Mouse (Mus musculus): ENCODE measurements around the gene Btbd7.

Btbd7 gene

DNA sequence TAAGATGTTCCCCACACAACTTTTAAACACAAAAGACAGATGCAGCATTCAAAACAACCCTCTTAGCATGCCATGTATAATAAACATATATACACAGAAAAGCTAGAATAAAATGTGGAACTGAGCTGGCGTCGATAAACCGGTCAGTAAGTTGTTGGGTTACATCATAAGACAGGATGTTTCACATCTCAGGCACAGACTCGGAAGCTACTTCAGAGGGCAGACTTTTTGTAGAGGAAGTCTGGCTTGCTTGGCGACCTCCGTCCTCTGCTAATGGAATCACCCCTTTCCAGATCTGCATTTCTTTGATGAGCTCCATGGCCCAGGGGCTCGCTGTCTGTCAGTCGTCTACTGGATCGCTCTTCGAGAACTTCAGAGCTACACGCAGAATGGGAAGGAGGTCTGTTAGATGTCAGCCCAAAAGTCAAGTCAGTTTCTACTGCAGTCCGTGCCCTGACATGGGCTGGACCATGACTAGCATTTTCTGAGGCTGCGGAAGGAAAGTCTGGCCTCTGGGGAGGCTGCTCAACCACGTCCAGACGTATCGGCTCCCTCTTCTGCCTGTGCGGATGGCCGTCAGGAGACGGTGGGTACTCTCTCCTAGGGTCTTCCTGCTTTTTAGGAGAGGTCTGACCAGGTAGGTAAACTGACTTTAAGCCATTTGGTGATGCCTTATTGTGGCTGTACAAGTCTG, 93.2 kb downstream of the Btbd7 start:
- intact Hi-C loops (cut with DNase I), result no loop called here

DNA sequence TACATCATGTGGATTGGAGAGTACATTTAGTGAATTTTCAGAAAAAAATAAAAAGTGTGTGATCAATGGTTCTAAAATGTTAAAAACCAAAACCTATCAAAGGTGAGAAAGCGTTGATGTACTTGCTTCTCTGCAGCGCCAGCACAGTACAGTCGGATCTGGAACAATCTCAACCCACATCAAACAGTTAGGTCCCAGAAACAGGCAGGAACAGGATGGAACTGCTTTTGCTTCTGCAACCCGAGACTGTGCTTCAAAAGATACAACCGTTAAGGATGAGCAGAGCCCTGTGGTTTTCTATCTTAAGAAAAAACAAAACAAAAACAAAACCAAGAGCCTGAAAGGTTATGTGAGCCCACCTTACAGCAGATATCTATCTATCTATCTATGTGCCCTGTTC, 95.4 kb downstream of the Btbd7 start:
- intact Hi-C loops (cut with DNase I), result no loop called here

DNA sequence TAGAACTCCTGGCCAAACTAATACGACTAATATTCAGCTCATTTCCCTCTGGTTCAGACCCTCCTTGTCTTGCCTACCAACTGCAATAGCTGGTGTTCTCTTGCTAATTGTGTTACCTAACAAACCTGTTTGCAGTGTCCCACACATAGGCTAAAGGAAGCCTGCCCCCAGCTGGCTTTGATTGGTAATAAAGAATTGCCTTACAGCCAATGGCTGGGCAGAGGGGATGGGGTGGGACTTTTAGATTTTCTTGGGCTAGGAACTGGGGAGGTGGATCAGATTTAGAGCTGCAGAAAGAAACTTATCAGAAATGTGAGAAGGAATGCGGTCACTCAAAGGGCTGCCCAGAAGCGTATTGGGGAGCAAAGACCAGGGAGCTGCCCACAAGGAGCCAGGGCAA, 98.8 kb downstream of the Btbd7 start:
- intact Hi-C loops (cut with DNase I), result no loop called here

- intact Hi-C loops (cut with DNase I), result no loop called here
Measured at GRCm38 (mm10) chr12:102778151-102778550, 100.1 kb downstream of the Btbd7 start.

DNA sequence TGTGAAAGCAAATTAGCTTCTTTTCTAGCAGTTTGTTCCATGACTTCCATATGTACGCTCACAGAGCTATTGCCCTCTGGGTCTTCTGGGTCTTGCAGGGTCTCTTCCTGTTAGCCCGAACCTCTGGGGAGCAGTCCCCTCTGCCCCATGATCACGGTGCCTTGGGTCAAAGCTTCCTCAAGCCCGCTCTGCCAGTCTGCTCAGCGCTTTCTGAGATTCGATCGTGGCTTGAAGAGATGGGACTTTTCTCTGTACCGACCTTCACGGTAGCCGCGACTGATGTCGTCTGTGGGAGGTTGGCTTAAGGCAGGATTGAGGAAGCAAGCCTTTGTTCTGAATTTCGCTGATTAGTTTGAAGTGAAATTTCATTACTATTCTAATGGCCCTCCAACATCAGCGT, 102.2 kb downstream of the Btbd7 start:
- intact Hi-C loops (cut with DNase I), result no loop called here

GRCm38 (mm10) chr12:102772676-102773075, 105.6 kb downstream of the Btbd7 start:
- intact Hi-C loops (cut with DNase I), result no loop called here

DNA sequence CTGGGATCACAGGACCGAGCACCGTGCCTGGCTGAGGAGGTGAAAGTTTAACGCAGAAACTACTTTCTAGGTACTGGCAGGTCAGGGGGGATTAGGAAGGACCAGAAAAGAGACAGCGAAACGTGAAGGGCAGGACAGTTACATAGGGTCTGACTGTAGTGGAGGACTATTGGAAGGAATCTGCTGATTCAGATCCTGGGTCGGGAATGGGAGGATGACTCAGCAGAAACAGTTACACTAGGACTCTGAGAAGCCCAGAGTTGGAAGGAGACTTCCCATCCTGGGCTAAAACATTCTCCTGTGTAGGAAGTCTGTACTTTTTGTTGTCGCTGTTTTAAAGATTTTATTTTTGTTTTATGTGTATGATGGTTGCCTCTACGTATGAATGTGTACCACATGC, 106.7 kb downstream of the Btbd7 start:
- intact Hi-C loops (cut with DNase I), result no loop called here

GRCm38 (mm10) chr12:102769000-102769399, 109.3 kb downstream of the Btbd7 start:
- intact Hi-C loops (cut with DNase I), result no loop called here

DNA sequence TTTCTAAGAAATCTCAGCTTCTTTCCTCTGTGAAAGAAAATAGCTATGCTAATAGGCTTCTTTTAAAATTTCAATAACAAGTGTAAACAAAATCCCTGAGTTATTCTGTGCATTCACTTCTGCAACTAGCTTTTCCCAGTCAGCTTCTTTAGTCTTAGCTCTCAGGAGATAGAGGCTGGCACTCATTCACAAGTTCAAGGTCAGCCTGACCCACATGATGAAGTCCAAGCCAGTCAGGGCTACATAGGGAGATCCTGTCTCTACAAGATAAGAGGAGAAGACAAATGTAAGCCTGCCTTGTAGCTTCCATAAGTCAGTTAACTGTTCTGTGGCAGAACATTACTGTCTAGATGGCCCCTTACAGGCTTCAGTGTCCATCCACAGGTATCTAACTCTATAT, 114.6 kb downstream of the Btbd7 start:
- intact Hi-C loops (cut with DNase I), result no loop called here

- intact Hi-C loops (cut with DNase I), result no loop called here
Measured at GRCm38 (mm10) chr12:102761668-102762067, 116.6 kb downstream of the Btbd7 start.

DNA sequence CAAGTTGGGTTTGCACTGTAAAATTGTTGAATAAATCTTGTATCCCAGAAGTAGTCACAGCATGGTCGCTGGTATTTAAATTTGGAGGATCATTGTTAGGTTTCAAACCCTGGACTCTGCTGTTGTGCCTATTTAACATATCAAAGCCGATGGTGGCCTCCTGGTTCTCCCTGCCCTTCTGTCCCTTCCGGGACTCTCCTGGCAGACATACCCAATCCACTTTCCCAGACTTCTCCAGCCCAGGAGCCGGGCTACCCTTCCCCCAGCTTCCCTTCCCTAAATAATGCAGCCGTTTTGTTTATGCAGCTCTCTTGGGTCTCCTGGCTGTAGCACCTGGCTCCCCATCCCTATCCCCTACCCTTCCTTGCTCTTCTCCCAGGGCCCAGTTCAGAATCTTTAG, 119.3 kb downstream of the Btbd7 start:
- intact Hi-C loops (cut with DNase I), result loop anchor here (5.0 kb wide), 1 partner anchor 118 kb away; the partner anchor contains the start of gene Btbd7

GRCm38 (mm10) chr12:102758403-102758756, 119.9 kb downstream of the Btbd7 start, which contains the start of gene Gm20604:
Gene Gm20604 (minus strand): TSS chr12:102758672.
- intact Hi-C loops (cut with DNase I), result loop anchor here (5.0 kb wide), 1 partner anchor 119 kb away; the partner anchor contains the start of gene Btbd7

- intact Hi-C loops (cut with DNase I), result loop anchor here (2.0 to 5.0 kb wide), 2 partner anchors 17 to 119 kb away; partner anchors contain the start of gene Btbd7
Measured at GRCm38 (mm10) chr12:102757689-102758402, 120.4 kb downstream of the Btbd7 start, which contains the start of the genes Gm28051, Gon7 and Ubr7. Gene Gm28051 (minus strand): TSS chr12:102757765. Gene Gon7 (minus strand): TSS chr12:102757803. Gene Ubr7 (plus strand): TSS chr12:102757967.

DNA sequence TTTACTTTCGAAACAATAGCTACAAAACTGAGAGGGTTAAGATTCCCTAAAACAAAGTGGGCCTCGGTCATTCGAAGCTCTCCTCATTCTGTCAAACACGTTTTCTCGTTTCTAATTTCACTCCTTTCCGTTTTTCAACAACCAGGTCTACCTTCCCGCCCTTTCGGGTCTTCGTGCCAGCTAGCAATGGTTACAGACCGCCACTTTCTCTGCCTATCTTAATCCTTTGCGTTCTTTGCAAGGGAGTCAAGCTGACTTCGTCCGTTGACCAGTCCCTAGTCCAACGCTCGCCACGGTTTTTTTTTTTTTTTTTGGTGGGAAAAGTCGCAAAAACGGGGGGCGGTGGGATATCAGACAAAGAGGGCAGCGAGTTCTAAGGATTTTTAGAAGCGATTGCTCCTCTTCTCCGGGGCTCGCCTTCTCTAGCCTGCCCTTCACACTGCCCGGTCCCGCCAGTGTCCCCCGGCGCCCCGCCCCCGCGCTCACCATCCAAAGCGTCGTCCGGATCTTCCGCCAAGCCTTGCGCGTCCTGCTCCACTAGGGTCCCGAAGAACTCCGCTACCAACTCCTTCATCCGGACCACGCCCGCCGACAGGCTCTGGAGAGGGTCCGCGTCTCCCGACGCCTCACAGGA, 121.1 kb downstream of the Btbd7 start:
- intact Hi-C loops (cut with DNase I), result loop anchor here (2.0 to 5.0 kb wide), 2 partner anchors 16 to 120 kb away; partner anchors contain the start of gene Btbd7

- intact Hi-C loops (cut with DNase I), result loop anchor here (2.0 to 5.0 kb wide), 2 partner anchors 16 to 121 kb away; partner anchors contain the start of gene Btbd7
Measured at GRCm38 (mm10) chr12:102756304-102756703, 122.0 kb downstream of the Btbd7 start.

GRCm38 (mm10) chr12:102748256-102748655, 130.0 kb downstream of the Btbd7 start:
- intact Hi-C loops (cut with DNase I), result loop anchor here (10.0 kb wide), 1 partner anchor 317 kb away; no protein-coding TSS in a partner anchor

- intact Hi-C loops (cut with DNase I), result loop anchor here (10.0 kb wide), 1 partner anchor 320 kb away; no protein-coding TSS in a partner anchor
Measured at GRCm38 (mm10) chr12:102744839-102745238, 133.4 kb downstream of the Btbd7 start.

- intact Hi-C loops (cut with DNase I), result loop anchor here (10.0 kb wide), 1 partner anchor 321 kb away; no protein-coding TSS in a partner anchor
Measured at GRCm38 (mm10) chr12:102743589-102744574, 134.4 kb downstream of the Btbd7 start, which contains the start of the genes Moap1 and Tmem251. Gene Moap1 (minus strand): TSS chr12:102743661. Gene Tmem251 (plus strand): TSS chr12:102743762.

DNA sequence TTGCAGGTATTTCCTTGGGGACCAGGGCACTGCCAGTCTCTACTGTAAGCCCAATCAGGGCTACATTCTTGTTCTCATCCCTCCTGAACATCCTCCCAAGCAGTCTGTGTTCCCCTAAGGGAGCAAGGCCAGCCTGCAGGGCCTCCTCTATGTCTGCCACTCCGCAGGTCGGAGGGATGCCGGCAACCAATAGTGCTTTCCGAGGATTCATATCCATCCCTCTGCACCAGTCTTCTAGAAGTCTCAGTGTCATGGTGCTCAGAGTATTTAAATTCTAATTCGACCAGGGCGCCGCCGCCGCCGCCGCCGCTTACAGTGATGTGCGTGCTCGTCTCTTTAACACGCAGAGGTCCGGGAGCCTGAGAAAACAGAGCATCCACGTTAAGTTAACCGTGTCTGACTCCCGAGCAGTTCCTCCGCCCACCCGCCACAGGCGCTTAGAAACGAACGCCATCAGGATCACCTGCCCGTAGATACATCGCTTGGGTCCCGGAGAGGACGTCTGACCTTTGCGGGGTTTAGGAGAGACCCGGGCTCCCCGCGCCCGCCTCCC, 135.2 kb downstream of the Btbd7 start:
- intact Hi-C loops (cut with DNase I), result loop anchor here (10.0 kb wide), 1 partner anchor 322 kb away; no protein-coding TSS in a partner anchor

DNA sequence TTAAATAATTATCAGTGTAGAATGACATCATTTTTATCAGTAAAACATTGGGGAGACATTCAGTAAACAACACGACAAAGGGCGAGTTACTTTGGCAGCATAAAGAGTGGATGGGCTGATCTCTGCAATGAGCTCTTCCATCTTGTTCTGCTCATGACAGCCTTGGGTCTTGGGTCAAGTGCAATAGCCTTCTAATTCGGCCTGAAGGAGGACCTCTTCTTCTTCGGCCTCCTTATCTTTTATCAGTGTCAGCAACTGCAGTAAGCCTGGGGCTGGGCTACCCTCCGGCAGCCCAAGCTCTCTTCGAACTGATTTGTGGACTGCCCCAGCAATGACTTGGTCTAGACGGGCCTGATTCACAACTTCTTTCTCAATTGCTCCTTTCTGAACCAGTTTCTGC, 136.2 kb downstream of the Btbd7 start:
- intact Hi-C loops (cut with DNase I), result loop anchor here (10.0 kb wide), 1 partner anchor 323 kb away; no protein-coding TSS in a partner anchor
